Mouse (Mus musculus) ES-Bruce4 (cell line): ENCODE data around the gene Cst6. TPM values are rescaled to one million over a fixed set of nuclear protein-coding genes. Genes with fewer than 3 reads are reported as not detected.
A peak's percentile ranks its signal among the peaks of the same experiment; 100 is the strongest.

Experiments used
- H3K27ac ChIP-seq: 2 replicates; pipeline ENCODE4 v1.5.1; 2012; ENCODE audit warnings: low read length, inconsistent platforms; ENCODE audit not compliant: insufficient read depth
- H3K27me3 ChIP-seq: 2 replicates; pipeline ENCODE4 v1.6.1; 2012; ENCODE audit warnings: mild to moderate bottlenecking, low read length, inconsistent platforms; ENCODE audit not compliant: control insufficient read depth, poor library complexity, insufficient read depth, severe bottlenecking
- H3K36me3 ChIP-seq: 2 replicates; pipeline ENCODE4 v1.6.1; 2012; ENCODE audit warnings: inconsistent platforms, mild to moderate bottlenecking, low read length, moderate library complexity; ENCODE audit not compliant: control insufficient read depth, poor library complexity, insufficient read depth, severe bottlenecking
- H3K4me1 ChIP-seq: one replicate; pipeline ENCODE4 v1.8.1; 2011; ENCODE audit warnings: low read length; ENCODE audit not compliant: control insufficient read depth, insufficient read depth
- H3K4me3 ChIP-seq: 2 replicates; pipeline ENCODE4 v1.5.1; 2011; ENCODE audit warnings: low read depth, mild to moderate bottlenecking, low read length
- H3K9ac ChIP-seq: 2 replicates; pipeline ENCODE4 v1.6.1; 2012; ENCODE audit warnings: low read depth, mild to moderate bottlenecking, inconsistent platforms; ENCODE audit not compliant: poor library complexity, severe bottlenecking
- H3K9me3 ChIP-seq: replicated peaks from 2 replicates; pipeline ENCODE4 v1.6.1; 2012; ENCODE audit warnings: mild to moderate bottlenecking, low read length, inconsistent platforms; ENCODE audit not compliant: control insufficient read depth, poor library complexity, insufficient read depth, severe bottlenecking
- CTCF ChIP-seq: IDR thresholded peaks from one replicate; pipeline ENCODE4 v1.8.1; 2011; ENCODE audit warnings: low read depth, low read length
- EP300 ChIP-seq: IDR thresholded peaks from 2 replicates; pipeline ENCODE4 v1.6.1; 2011; ENCODE audit warnings: low read depth, low read length; ENCODE audit not compliant: insufficient read depth
- POLR2A ChIP-seq: IDR thresholded peaks from one replicate; pipeline ENCODE4 v1.8.1; 2011; ENCODE audit warnings: low read length; ENCODE audit not compliant: insufficient read depth
- polyA plus RNA-seq: library from polyadenylated mRNA; stranded (reverse); fragments of >200 nt; gene quantifications from 2 replicates; pipeline ENCODE4 v1.2.4, GENCODE M21; 2011; ENCODE audit warnings: low read depth; ENCODE audit not compliant: missing spikeins, insufficient read depth, insufficient read length

The Cst6 gene
- polyA plus RNA-seq, 1 experiment, result 1.6 TPM

DNA sequence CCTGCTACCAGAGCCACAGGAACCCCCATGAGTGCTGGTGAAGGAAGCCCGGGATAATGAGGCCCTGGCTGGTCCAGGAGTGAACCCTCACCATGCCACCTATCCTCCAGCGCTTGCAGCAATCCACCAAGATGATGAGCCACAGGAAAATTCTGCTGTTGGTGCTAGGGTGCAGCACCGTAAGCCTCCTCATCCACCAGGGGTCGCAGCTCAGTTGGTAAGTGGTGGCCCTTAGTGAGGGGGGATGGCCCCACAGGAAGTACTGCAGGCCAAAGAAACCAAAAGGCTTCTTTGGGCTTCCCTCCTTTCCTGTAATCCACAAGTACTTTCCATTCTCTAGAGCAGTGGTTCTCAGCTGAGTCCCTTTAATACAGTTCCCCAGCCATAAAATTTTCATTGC, 46.9 kb downstream of the Cst6 start:
- no peaks in the 10 kb centered on the region for H3K27me3 ChIP-seq
- H3K36me3 ChIP-seq, result no peaks in the 10 kb centered on the region
- H3K4me3 ChIP-seq, result no peak overlapping the region
- peak; percentile 84 for TF ChIP-seq CTCF
- TF ChIP-seq POLR2A, result no peak
- TF ChIP-seq EP300, result no peak
- peaks cover 11% of the 10 kb centered on the region for H3K4me1 ChIP-seq
- H3K27ac ChIP-seq, result no peak overlapping the region
- H3K9me3 ChIP-seq, result no peaks in the 10 kb centered on the region
- H3K9ac ChIP-seq, result no peak overlapping the region

DNA sequence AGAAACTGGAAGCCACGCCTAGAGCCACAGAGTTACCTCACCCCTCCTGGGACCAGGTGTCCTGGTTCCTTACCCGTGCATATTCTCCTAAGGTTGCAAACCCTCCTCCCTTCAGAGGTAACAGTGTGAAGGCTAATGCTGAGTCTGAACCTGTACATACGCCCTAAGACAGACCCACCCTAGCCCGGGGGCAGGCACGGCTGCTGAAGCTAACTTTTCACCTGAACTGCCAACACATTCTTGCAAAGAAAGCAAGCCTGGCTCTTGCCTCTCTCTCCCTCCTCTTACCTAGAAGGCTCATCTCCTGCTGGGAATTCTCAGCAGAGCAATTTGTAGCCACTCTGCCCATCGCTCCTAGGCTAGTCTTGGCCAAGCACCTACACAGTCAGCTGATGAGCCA, 48.8 kb downstream of the Cst6 start:
- Histone ChIP-seq H3K27ac (peak overlapping the region; percentile 84), H3K36me3 (no peaks in the 10 kb centered on the region), H3K9me3 (no peaks in the 10 kb centered on the region), H3K4me1 (peaks cover 7% of the 10 kb centered on the region), H3K4me3 (no peak overlapping the region), H3K9ac (no peak overlapping the region), H3K27me3 (no peaks in the 10 kb centered on the region)
- TF ChIP-seq EP300 (peak; percentile 80), POLR2A (no peak)

DNA sequence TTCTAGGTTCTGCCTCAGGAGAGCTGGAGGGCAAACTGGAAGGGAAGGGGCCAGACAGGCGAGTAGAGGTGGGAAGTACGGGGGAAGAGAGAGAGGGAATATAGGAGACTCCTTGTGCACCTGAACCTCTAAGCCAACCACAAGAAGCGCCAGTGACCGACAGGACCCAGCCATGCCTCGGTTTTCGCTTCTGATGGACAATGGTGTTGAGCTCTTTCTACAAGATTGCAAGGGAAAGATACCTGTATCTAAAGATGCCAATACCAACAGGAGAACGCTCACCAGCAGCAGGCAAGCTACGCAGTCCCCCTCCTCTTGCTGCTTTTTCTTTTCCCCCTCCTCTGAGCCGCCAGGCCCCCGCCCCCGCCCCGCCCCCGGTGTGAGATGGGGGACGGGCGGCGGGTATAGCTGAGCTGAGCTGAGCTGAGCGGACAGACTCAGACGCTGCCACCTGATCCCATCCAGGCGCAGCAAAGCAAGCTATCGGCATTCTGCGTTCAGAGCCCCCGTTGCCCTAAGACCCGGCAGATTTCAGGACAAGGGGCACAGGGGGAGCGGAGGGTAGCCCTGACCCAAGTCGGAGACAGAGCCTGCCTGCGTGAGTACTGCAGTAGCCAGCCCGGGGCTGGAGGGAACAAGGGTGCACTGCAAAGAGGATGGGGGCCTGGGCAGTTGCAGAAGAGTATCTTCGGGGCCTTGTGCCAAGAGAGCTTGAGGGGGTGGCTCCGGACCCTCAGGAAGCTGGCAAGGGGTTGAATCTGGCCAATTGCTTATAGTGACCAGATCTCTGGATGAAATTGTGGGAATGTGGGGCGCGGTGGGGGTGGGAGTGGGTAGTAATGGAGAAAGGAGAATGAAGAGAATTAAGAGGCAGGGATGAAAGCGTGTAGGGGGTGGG, 51.2 kb downstream of the Cst6 start, which contains the start of gene Gal3st3:
Gene Gal3st3, plus strand, starts transcription at position 429 of the 898 bp plus-strand sequence.
- peak within 1 kb of the TSS; percentile 23 for H3K9ac ChIP-seq
- no peak within 1 kb of the TSS for H3K27ac ChIP-seq
- H3K36me3 ChIP-seq, result peaks cover 5% of the 10 kb centered on the region
- no peak for TF ChIP-seq EP300
- TF ChIP-seq POLR2A, result peak; percentile 38
- H3K27me3 ChIP-seq, result no peaks in the 10 kb centered on the region
- no peaks in the 10 kb centered on the region for H3K9me3 ChIP-seq
- H3K4me1 ChIP-seq, result peaks cover 9% of the 10 kb centered on the region
- H3K4me3 ChIP-seq, result peak within 1 kb of the TSS; percentile 78

DNA sequence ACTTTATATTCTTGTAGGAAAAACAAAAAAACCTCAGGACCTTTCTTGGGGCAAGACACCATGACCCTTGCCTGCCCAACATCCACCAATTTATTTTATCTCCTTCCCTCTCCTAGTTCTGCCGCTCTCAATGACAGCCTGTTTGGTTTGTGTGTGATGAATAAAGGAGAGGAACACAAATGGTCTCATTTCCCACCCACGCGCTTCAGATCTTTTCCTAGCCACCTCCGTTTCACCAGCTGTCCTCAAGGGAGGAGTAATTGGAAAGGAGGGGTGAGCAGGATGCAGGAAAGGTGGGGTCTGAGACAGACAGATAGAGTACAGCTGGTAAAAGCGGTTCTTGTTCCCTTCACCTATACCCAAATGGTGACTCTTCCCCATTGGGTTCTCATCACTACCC, 52.7 kb downstream of the Cst6 start:
- H3K4me1 ChIP-seq, result peaks cover 9% of the 10 kb centered on the region

DNA sequence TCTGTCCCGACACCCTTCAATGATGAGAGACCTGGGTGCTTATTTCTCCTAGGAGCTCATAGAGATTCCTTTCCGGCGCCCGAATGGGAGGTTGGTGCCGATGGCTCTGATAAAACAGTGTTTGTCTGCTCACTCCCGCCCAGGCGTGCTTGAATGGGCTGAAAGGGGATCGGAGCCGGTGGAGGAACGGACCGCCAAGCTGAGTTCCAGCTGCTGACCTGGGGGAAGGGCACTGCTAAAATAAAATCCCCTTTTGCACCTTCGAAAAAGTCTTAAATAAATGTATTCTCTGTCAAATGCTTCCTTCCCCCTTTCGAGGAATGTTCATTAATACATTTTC, 53.7 kb downstream of the Cst6 start:
- Histone ChIP-seq H3K9ac (peak overlapping the region; percentile 76), H3K36me3 (peaks cover 22% of the 10 kb centered on the region), H3K27ac (peak overlapping the region; percentile 68), H3K4me3 (peak overlapping the region; percentile 83), H3K9me3 (no peaks in the 10 kb centered on the region), H3K27me3 (no peaks in the 10 kb centered on the region), H3K4me1 (peaks cover 6% of the 10 kb centered on the region)
- TF ChIP-seq EP300 (no peak), CTCF (no peak), POLR2A (no peak)

More for the DNA sequence above, 52.7 kb downstream of the Cst6 start:
- H3K9me3 ChIP-seq, result no peaks in the 10 kb centered on the region
- no peak overlapping the region for H3K4me3 ChIP-seq
- peak overlapping the region; percentile 76; the same call in 1 of the 2 replicates for H3K9ac ChIP-seq
- peaks cover 17% of the 10 kb centered on the region for H3K36me3 ChIP-seq
- no peak overlapping the region for H3K27ac ChIP-seq
- no peaks in the 10 kb centered on the region for H3K27me3 ChIP-seq
- TF ChIP-seq EP300 (no peak), CTCF (no peak), POLR2A (no peak)

DNA sequence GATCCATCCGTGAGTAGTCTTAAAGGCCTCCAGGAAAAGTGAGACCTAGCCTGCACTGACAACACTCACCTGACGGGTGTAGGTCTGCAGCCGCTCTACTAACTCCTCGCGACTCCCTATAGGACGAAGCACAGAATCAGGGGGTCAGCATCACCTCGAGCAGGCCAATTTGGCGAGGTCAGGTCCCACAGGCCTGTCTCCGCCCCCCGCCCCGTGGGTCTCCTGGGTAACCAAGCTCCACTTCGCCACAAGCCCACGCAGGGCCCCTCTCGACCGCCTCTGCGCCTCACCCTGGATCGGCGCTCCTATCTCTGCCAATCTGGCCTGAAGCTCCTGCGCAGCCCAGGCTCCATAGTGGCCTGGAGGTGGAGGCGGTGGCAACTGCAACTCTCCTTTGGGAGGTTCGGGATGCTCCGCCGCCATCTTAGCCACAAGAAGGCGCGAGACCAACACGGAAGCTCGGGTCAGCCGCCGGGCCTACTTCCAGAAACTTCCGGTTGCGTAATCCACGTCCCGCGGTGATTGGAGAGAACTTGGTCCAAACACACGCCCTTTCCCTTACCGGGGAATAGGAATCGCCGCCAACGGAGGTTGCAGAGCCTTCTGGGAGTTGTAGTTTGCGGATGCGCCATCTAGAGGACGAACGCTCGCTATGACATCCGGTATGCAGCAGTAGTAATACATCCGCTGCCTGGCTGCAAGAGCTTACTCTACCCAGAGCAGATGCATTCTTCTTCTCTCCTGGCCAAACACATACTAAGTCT, 54.2 kb downstream of the Cst6 start, which contains the start of gene Sf3b2:
Gene Sf3b2, minus strand, starts transcription at position 484 of the 764 bp plus-strand sequence.
- Histone ChIP-seq H3K9ac (peak within 1 kb of the TSS; percentile 76), H3K4me1 (peaks cover 2% of the 10 kb centered on the region), H3K27me3 (no peaks in the 10 kb centered on the region), H3K27ac (peak within 1 kb of the TSS; percentile 68), H3K4me3 (peak within 1 kb of the TSS; percentile 93), H3K36me3 (peaks cover 27% of the 10 kb centered on the region), H3K9me3 (no peaks in the 10 kb centered on the region)
- TF ChIP-seq EP300 (no peak), POLR2A (peak; percentile 87), CTCF (peak; percentile 54)

Other genes with a start within 250 kb of the Cst6 start
- 70.5 and 75.3 TPM in 2 replicates for gene Rab1b, start 242.5 kb downstream of the Cst6 start, polyA plus RNA-seq
- gene Klc2, start 231.0 kb downstream of the Cst6 start, polyA plus RNA-seq, result 24.5 and 24.7 TPM in 2 replicates
- 18.3 and 22.0 TPM in 2 replicates for gene Pacs1, start 76.5 kb downstream of the Cst6 start, polyA plus RNA-seq
- 179 and 185 TPM in 2 replicates for gene Sf3b2, start 54.1 kb downstream of the Cst6 start, polyA plus RNA-seq
- 2.5 and 2.9 TPM in 2 replicates for gene Gal3st3, start 51.2 kb downstream of the Cst6 start, polyA plus RNA-seq
- gene Catsper1, start 13.8 kb downstream of the Cst6 start, polyA plus RNA-seq, result not detected in 2 replicates
- gene Eif1ad, start 17.2 kb upstream of the Cst6 start, polyA plus RNA-seq, result 33.1 and 36.6 TPM in 2 replicates
- 370 and 395 TPM in 2 replicates for gene Banf1, start 17.6 kb upstream of the Cst6 start, polyA plus RNA-seq
- 49.1 and 67.8 TPM in 2 replicates for gene Sart1, start 39.1 kb upstream of the Cst6 start, polyA plus RNA-seq
- gene Tsga10ip, start 53.0 kb upstream of the Cst6 start, polyA plus RNA-seq, result 0.49 TPM in 1 of 2 replicates, not detected in the other
- gene Drap1, start 75.4 kb upstream of the Cst6 start, polyA plus RNA-seq, result 138 and 154 TPM in 2 replicates
- 17.5 and 21.9 TPM in 2 replicates for gene AI837181, start 75.6 kb upstream of the Cst6 start, polyA plus RNA-seq
- gene Fosl1, start 98.0 kb upstream of the Cst6 start, polyA plus RNA-seq, result 1.3 and 2.3 TPM in 2 replicates
- gene Ccdc85b, start 108.3 kb upstream of the Cst6 start, polyA plus RNA-seq, result 3.3 and 4.2 TPM in 2 replicates
- 37.7 and 47.6 TPM in 2 replicates for gene Fibp, start 111.0 kb upstream of the Cst6 start, polyA plus RNA-seq
- 1.2 and 1.6 TPM in 2 replicates for gene Ctsw, start 118.9 kb upstream of the Cst6 start, polyA plus RNA-seq
- gene Efemp2, start 124.4 kb upstream of the Cst6 start, polyA plus RNA-seq, result 21.5 and 24.6 TPM in 2 replicates
- 14.4 and 19.6 TPM in 2 replicates for gene Mus81, start 138.8 kb upstream of the Cst6 start, polyA plus RNA-seq
- gene Cfl1, start 140.9 kb upstream of the Cst6 start, polyA plus RNA-seq, result 878 and 879 TPM in 2 replicates
- gene 1700020D05Rik, start 154.2 kb upstream of the Cst6 start, polyA plus RNA-seq, result 0.99 and 1.5 TPM in 2 replicates
- 6.4 and 7.7 TPM in 2 replicates for gene Snx32, start 161.0 kb upstream of the Cst6 start, polyA plus RNA-seq
- 0.46 and 0.52 TPM in 2 replicates for gene Ovol1, start 211.1 kb upstream of the Cst6 start, polyA plus RNA-seq
- gene Ap5b1, start 218.5 kb upstream of the Cst6 start, polyA plus RNA-seq, result 1.9 TPM in 2 replicates